Mouse (Mus musculus) bone marrow, adult 2 months (tissue): ENCODE measurements around the gene Ppp1r27.

Experiments
- CTCF ChIP-seq: fragments of 200-500 bp; IDR thresholded peaks from 2 replicates; pipeline ENCODE4 v1.5.1; 2011; ENCODE audit warnings: low read length, control low read depth; ENCODE audit not compliant: control insufficient read depth, insufficient read depth
- POLR2A ChIP-seq: fragments of 200-500 bp; IDR thresholded peaks from 2 replicates; pipeline ENCODE4 v1.6.1; 2011; ENCODE audit warnings: low read depth, mild to moderate bottlenecking, control low read depth, low read length, borderline replicate concordance; ENCODE audit not compliant: control insufficient read depth

DNA sequence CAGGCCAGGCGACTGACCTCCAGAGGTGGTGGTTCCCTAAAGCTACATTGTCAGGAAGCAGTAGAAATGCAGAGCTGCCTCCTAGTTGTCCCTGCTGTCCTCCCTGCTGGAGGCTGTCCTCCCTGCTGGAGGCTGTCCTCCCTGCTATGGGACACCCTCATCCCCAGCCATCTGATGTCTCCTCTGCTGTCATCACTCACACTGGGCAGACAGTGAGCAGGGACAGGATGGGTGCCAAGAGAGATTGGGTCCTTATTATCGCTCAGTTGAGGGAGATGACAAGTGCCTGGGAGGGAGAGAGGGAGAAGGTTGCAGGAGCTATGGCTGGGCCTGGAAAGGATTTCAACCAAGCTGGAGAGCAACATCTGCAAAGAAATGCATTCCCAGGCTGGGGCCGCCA lies 15.8 kb downstream of the Ppp1r27 start:
- TF ChIP-seq CTCF (no peak), POLR2A (no peak)
